Mouse (Mus musculus): ENCODE data around the gene Ddit4l. TPM values are rescaled to one million over a fixed set of nuclear protein-coding genes. Genes with fewer than 3 reads are reported as not detected.

The Ddit4l gene
- polyA plus RNA-seq, 1 experiment from 2014 or later = 23.1 TPM

GRCm38 (mm10) chr3:137623581-137624362 lies 2.4 kb downstream of the Ddit4l start:
- peak; percentile 96 for ATAC-seq (replicated peaks; ENCODE audit: low FRiP score, low read depth)
- H3K27me3 ChIP-seq (ENCODE audit: insufficient read depth, low read length) = no peaks in the 10 kb centered on the region; the same call in 1 of the 2 replicates
- no peak for TF ChIP-seq CTCF (IDR thresholded peaks at IDR 0.05; ENCODE audit: low read depth)
- peak overlapping the region; percentile 79 for H3K4me2 ChIP-seq (ENCODE audit: low read length)
- peak; percentile 80 for DNase-seq (ENCODE audit: low spot score)
- 0 out of 2 replicates have a peak, but pooled peaks cover 3% of the 10 kb centered on the region for H3K4me1 ChIP-seq (replicated peaks; ENCODE audit: insufficient read depth, low read length)
- H3K4me3 ChIP-seq (replicated peaks; ENCODE audit: low read depth, low read length) = peak overlapping the region; percentile 52
- H3K36me3 ChIP-seq (ENCODE audit: insufficient read depth, low read length) = no peaks in the 10 kb centered on the region
- under 1% methylated on average over 47 of the region's 47 CpGs for WGBS
- H3K9ac ChIP-seq (ENCODE audit: low read depth, low read length) = peak overlapping the region; percentile 51
- no peak overlapping the region for H3K27ac ChIP-seq
- no peaks in the 10 kb centered on the region for H3K9me3 ChIP-seq (replicated peaks; ENCODE audit: low read length)

GRCm38 (mm10) chr3:137625054-137625453 lies 3.6 kb downstream of the Ddit4l start:
- no peak for TF ChIP-seq CTCF (IDR thresholded peaks at IDR 0.05; ENCODE audit: low read depth)
- 54% methylated on average over 5 of the region's 5 CpGs for WGBS
- no peak overlapping the region for H3K9ac ChIP-seq (ENCODE audit: low read depth, low read length)
- no peaks in the 10 kb centered on the region for H3K9me3 ChIP-seq (replicated peaks; ENCODE audit: low read length)
- H3K4me1 ChIP-seq (replicated peaks; ENCODE audit: insufficient read depth, low read length) = 0 out of 2 replicates have a peak, but pooled peaks cover 3% of the 10 kb centered on the region
- no peak overlapping the region for H3K27ac ChIP-seq
- DNase-seq (ENCODE audit: low spot score) = no peak
- H3K36me3 ChIP-seq (ENCODE audit: insufficient read depth, low read length) = no peaks in the 10 kb centered on the region
- H3K4me2 ChIP-seq (ENCODE audit: low read length) = 0 out of 2 replicates have a peak overlapping the region, but pooled peaks have one; percentile 15
- no peaks in the 10 kb centered on the region; the same call in 1 of the 2 replicates for H3K27me3 ChIP-seq (ENCODE audit: insufficient read depth, low read length)
- no peak for ATAC-seq (replicated peaks; ENCODE audit: low FRiP score, low read depth)
- H3K4me3 ChIP-seq (replicated peaks; ENCODE audit: low read depth, low read length) = no peak overlapping the region

DNA sequence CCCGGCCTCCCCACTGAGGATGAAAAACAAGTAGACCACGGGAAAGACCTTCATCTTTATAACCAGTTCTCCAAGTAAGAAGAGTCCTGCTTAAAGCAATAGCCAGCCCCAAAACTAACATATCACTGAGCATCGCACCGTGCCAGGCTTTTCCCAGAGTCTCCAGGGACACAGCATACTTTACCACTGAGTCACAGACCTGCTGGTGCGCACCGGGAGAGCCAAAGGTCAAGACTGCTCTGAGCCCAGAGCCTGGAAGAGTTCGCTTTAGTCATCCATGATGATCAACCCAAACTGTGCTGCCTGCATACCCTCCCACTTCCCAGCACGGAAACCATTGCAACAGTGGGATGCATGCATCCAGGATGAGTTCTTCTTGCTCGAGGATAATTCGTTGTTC lies 12.3 kb downstream of the Ddit4l start:
- H3K4me1 ChIP-seq (replicated peaks; ENCODE audit: insufficient read depth, low read length) = no peaks in the 10 kb centered on the region
- no peak for TF ChIP-seq CTCF (IDR thresholded peaks at IDR 0.05; ENCODE audit: low read depth)
- H3K27me3 ChIP-seq (ENCODE audit: insufficient read depth, low read length) = no peaks in the 10 kb centered on the region
- no peak overlapping the region for H3K9ac ChIP-seq (ENCODE audit: low read depth, low read length)
- ATAC-seq (replicated peaks; ENCODE audit: low FRiP score, low read depth) (no peak), DNase-seq (ENCODE audit: low spot score) (no peak)
- WGBS = 81% methylated on average over 10 of the region's 10 CpGs
- no peaks in the 10 kb centered on the region for H3K9me3 ChIP-seq (replicated peaks; ENCODE audit: low read length)
- H3K36me3 ChIP-seq (ENCODE audit: insufficient read depth, low read length) = no peaks in the 10 kb centered on the region
- H3K4me2 ChIP-seq (ENCODE audit: low read length) = no peak overlapping the region
- H3K27ac ChIP-seq = no peak overlapping the region
- H3K4me3 ChIP-seq (replicated peaks; ENCODE audit: low read depth, low read length) = no peak overlapping the region

DNA sequence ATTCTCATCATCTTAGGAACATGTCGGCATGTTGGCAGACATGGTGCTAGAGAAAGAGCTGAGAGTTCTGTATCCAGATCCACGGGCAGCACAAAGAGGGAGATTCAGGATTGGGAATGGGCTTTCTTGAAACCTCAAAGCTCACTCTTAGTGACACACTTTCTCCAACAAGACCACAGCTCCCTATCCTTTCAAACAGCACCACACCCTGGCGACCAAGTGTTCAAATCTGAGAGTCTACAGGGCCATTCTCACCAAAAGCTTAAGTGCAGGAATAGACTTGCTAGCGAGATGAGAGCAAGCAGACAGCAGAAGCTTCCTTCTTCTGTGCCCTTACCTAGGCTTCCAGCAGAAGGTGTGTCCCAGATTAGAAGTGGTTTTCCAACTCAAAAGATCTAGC lies 15.2 kb downstream of the Ddit4l start:
- Histone ChIP-seq H3K4me3 (replicated peaks; ENCODE audit: low read depth, low read length) (no peak overlapping the region), H3K4me2 (ENCODE audit: low read length) (no peak overlapping the region), H3K9ac (ENCODE audit: low read depth, low read length) (no peak overlapping the region), H3K36me3 (ENCODE audit: insufficient read depth, low read length) (no peaks in the 10 kb centered on the region), H3K4me1 (replicated peaks; ENCODE audit: insufficient read depth, low read length) (no peaks in the 10 kb centered on the region), H3K27ac (no peak overlapping the region), H3K27me3 (ENCODE audit: insufficient read depth, low read length) (no peaks in the 10 kb centered on the region), H3K9me3 (replicated peaks; ENCODE audit: low read length) (no peaks in the 10 kb centered on the region)
- TF ChIP-seq CTCF (IDR thresholded peaks at IDR 0.05; ENCODE audit: low read depth) = no peak
- 88% methylated on average over 4 of the region's 4 CpGs for WGBS
- ATAC-seq (replicated peaks; ENCODE audit: low FRiP score, low read depth) (no peak), DNase-seq (ENCODE audit: low spot score) (no peak)

DNA sequence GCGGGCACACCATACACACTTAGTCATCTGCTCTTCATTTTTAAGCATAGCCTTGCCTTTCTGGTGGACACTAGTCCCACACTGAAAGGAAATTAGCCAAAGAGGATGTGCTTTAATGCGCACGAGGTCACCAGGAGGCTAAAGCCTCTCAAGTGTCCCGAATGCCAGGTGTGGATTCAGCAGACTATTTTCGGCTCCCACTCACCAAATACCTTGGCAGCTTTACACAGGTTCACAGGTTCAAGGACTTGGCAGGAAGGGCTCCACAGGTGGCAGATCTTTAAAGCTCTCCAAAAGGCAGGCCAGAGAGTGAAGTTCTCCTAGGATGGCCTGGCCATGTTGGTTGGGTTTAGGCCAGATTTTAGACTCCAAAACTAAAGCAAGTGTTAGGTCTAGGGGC lies 19.8 kb downstream of the Ddit4l start:
- Histone ChIP-seq H3K4me1 (replicated peaks; ENCODE audit: insufficient read depth, low read length) (no peaks in the 10 kb centered on the region), H3K27ac (no peak overlapping the region), H3K36me3 (ENCODE audit: insufficient read depth, low read length) (no peaks in the 10 kb centered on the region), H3K4me2 (ENCODE audit: low read length) (no peak overlapping the region), H3K27me3 (ENCODE audit: insufficient read depth, low read length) (no peaks in the 10 kb centered on the region), H3K9ac (ENCODE audit: low read depth, low read length) (no peak overlapping the region), H3K4me3 (replicated peaks; ENCODE audit: low read depth, low read length) (no peak overlapping the region), H3K9me3 (replicated peaks; ENCODE audit: low read length) (no peaks in the 10 kb centered on the region)
- ATAC-seq (replicated peaks; ENCODE audit: low FRiP score, low read depth) (no peak), DNase-seq (ENCODE audit: low spot score) (no peak)
- TF ChIP-seq CTCF (IDR thresholded peaks at IDR 0.05; ENCODE audit: low read depth) = no peak
- 84% methylated on average over 5 of the region's 5 CpGs for WGBS

DNA sequence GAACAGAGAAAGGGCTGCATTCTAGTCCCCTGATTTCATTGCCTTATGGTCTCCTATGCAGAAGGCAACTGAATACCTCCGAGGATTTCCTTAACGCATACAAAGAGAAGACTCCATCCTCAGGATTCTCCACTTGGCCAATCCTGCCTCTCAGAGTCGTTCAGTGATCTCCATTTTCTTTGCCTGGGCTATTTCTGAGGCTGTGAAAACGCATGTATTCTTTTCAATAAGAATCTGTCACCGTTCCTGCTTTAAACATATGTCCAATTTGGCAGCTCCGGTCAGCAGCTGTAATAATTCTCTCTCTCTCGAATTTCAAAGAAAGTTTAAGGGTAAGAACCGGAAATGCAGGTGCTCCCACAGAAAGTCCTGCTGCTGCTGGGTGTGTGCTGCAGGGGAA lies 20.7 kb downstream of the Ddit4l start:
- Histone ChIP-seq H3K4me1 (replicated peaks; ENCODE audit: insufficient read depth, low read length) (no peaks in the 10 kb centered on the region), H3K27me3 (ENCODE audit: insufficient read depth, low read length) (no peaks in the 10 kb centered on the region), H3K4me3 (replicated peaks; ENCODE audit: low read depth, low read length) (no peak overlapping the region), H3K27ac (no peak overlapping the region), H3K9me3 (replicated peaks; ENCODE audit: low read length) (no peaks in the 10 kb centered on the region), H3K4me2 (ENCODE audit: low read length) (no peak overlapping the region), H3K36me3 (ENCODE audit: insufficient read depth, low read length) (no peaks in the 10 kb centered on the region), H3K9ac (ENCODE audit: low read depth, low read length) (no peak overlapping the region)
- 32% methylated on average over 8 of the region's 8 CpGs for WGBS
- ATAC-seq (replicated peaks; ENCODE audit: low FRiP score, low read depth) (no peak), DNase-seq (ENCODE audit: low spot score) (no peak)
- TF ChIP-seq CTCF (IDR thresholded peaks at IDR 0.05; ENCODE audit: low read depth) = no peak

All from kidney, postnatal 0 days (tissue).